Mouse (Mus musculus) spleen, adult 12 weeks (tissue): ENCODE results near the gene Vill.

Source experiments
- DNase-seq: peaks from one replicate; pipeline ENCODE4 v3.0.0; 2022; ENCODE audit warnings: low spot score

Gene Vill

GRCm38 (mm10) chr9:119052154-119052944, at the start of gene Vill:
Vill (plus strand) TSS chr9:119052778.
- DNase-seq: no peak

DNA sequence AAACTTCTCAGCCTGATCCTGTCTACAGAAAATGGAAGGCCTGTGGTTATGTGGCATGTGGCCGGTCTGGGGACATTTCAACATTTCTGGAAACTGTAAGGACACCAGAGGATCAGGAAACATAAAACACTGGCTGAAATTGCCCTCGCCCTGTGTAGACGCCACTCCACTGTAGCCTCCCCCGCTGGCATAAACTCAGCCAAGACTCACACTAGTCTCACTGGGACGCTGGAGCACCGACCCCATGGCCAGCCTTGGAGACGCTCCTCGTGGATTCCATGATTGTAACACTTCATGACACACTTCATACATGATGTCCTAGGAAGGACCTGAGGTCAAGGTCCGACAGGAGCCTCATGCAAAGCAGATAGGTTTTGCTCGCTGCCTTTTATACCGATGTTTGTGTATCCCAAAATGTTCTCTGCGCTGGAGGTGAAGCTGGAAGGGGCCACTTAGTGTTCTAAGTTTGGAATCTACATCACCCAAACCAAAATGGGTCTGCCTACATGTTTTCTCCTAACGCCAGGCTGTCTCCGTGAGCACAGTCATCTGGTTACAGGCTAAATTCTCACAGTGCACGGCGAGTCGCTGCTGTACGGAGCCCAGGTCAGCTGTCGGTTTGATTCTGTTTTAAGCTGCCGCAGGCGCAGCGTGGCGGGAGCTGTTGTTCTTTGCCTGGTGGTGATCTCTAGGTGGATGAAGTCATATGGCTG, 48.4 kb upstream of the Vill start:
- no peak for DNase-seq

DNA sequence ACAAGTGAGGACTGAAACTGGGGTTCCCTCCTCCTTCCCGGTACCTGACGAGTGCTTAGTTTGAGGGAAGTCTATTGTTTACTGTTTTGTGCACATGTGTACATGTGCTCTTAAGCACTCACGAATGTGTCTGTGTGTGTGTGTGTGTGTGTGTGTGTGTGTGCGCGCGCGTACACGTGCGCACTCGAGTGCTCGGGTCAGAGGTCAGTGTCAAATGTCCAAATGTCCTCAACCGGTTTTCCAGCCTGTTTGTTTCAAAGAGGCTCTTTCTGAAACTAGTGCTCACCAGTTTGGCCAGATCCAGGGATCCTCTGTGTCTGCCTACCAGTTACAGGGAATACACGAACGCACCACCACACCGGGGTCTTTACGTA, 47.9 kb upstream of the Vill start:
- DNase-seq: no peak

DNA sequence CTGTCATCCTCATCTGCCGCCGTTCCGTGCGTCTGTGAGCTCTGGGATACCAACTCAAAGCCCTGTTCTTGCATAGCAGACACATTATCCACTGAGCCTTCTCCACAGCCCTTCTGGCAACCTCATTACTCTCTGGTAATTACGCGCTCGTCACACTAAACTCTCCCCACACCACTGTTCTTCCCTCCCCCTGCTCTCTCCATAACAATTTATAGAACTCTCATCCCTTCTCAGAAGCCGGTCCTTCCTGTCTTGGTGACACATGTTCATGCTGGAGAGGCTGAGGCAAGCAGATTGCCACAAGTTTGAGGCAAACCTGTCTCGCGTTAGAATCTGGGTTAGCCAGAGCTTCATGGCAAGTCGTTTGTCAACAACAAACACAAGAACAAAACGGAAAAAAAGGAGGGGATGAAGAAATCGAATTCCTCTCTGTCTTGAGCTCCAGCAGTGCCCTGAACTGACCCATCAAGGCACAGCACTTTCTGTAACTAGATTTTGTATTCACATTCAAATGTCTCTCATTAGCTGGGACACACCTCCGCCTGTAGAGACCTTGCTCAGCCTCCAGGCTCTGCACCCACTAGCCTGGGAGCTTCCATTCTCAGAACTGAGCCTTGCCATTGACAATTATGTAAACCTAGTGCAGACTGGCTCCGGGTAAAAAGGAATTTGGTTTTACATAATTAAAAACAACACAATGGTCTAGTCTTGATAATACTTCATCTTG, 47.1 kb upstream of the Vill start:
- DNase-seq: no peak

GRCm38 (mm10) chr9:119007266-119007665, 45.3 kb upstream of the Vill start:
- DNase-seq: no peak

- no peak for DNase-seq
Observed at GRCm38 (mm10) chr9:119008871-119009270, 43.7 kb upstream of the Vill start.

DNA sequence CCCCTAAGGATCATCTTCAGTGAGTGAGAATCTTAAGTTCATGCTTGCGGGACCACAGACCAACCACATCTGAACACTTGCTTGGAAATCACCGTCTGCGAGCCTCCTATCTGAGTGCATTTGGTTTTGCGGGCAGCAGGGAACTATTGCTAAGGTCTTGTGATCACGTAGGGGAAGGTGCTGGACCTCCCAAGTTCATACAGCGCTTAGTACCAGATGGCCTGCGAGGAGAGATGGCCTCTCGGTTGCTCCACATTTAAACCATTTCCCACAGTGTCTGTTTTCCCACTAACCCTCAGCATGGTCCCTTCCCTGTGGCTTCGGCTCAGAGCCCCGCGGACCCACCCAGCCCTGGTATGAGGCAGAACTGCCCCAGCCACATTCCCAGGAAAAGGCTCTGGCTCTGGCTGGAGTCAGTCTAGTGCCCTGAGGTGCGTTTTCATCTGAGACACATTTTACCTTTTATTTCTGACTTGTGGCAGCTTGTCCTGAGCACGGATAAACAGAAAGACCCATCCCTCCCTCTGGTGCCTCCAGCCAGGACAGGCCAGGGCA, 42.3 kb upstream of the Vill start:
- no peak for DNase-seq

- DNase-seq: no peak
Observed at GRCm38 (mm10) chr9:119016785-119017507, 35.6 kb upstream of the Vill start.

DNA sequence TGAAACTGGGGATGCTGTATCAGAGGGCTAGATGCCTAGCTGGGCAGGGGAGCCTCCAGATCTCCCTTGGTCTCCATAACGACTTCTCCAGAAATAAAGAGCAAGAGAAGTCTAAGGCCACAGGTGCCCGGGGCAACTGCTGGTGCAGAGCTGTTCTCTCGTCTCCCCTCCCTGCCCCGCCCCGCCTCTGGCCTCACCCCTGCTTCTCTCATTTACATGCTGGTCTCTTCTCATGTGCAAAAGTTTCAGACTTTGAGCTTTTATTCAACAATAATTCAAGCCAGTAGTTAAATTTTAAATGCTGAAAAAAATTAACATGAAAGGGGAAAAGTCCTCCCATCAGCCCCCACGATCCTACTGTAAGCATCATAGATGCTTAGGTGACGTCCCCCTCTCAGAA, 30.8 kb upstream of the Vill start:
- DNase-seq: no peak

GRCm38 (mm10) chr9:119025263-119025662, 27.3 kb upstream of the Vill start:
- no peak for DNase-seq

GRCm38 (mm10) chr9:119025832-119026331, 26.7 kb upstream of the Vill start:
- DNase-seq: no peak

- DNase-seq: no peak
Observed at GRCm38 (mm10) chr9:119027337-119027736, 25.2 kb upstream of the Vill start.

DNA sequence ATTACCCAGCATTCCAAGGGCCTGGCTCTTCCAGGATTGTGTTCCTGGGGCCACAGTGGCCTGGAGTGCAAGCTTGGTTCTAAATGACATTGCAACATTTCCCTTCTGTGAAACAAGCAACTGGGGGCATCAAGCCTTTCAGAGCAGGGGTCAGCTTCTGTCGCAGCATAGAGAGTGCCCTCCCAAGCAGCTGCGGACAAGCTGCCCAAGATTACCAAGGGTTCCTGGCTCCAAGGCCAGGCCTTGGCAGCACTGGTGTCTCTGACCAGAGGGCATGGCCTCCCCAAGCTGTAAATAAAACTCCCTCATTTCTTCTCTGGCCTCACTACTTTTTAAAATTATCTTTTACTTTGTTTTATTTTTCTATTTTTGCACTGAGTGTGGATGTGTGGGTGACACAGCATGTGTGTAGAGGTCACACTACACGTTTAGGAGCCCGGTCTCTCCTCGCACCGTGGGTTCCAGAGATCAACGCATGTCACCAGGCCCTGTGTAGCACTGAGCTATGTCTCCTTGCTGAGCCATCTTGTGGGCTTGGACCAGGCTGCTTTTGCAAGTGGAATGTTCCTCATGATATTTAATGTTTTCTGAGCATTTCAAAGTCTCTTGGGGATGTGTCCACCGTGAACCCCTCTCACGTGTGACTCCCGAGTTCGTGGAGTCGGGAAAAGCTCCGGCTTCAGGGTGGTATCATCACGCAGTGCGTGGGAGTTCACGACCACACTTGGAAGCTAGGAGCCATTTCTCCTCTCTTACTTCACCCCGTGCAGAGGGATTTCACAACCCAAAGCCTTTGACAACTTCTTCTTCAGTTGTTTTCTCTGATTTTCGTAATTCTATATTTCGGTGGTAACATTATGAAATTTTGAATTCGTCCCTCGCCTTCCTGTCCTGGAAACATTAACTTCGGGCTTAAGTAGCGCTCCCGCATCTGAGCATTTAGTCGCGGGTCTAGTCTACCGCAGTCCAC, 24.1 kb upstream of the Vill start:
- DNase-seq: no peak

DNA sequence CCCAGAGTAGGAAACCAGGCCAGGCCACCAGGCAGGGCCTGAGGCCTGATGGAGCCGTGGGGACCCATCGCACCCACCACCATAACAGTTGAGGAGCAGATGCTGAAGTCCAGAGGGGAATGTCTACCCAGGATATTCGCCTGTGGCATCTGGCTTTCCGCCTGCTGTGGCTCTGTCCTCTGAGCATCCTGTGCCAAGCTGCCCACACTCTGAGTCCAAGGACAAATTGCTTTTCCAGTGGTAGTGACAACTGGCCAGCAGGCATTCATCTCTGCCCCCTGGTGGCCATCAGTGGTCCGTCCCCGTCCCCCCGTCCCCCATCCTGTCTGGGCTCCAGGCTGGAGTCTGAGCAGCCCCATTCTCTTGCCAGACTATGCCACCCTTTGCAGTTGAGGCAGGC, 23.0 kb upstream of the Vill start:
- DNase-seq: no peak

DNA sequence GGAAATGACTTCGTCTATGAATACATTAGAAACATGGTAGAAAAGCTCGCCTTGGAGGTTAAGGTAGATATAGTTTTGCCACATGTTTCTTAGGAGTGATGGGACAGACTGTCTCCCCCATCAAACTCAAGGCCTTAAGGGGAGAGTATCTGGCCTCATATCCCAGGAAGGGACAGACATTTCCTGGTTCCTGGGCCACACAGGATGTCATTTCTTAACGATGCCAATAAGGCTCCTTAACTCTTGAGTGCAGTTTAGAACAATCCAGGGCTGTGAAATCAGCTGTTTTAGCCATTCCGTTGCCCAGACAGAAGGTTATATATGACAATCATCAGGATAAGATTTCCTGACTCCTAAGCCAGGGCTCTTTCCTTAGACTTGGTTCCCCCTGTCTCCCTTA, 21.5 kb upstream of the Vill start:
- DNase-seq: no peak

- DNase-seq: no peak
Observed at GRCm38 (mm10) chr9:119031772-119032171, 20.8 kb upstream of the Vill start.

DNA sequence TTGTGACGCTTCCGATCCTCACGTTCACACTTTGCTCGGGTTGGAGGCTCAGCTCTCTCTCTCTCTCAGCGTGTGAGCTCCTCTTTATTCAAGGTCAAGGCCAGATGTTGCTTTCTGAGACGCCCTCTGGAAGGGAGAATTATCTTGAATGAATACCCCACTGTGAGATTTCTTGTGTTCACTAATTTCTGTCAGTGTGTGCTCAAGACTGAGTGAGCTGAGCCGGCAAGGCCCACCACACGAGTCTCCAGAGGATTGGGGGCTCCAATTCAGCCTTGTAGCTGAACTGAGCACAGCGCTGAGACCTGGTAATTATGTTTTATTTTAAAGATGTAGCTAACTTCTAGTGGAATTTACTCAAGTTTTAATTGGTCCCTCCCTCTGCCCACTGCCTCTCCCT, 20.0 kb upstream of the Vill start:
- DNase-seq: no peak

- no peak for DNase-seq
Observed at GRCm38 (mm10) chr9:119033111-119033921, 19.3 kb upstream of the Vill start.

DNA sequence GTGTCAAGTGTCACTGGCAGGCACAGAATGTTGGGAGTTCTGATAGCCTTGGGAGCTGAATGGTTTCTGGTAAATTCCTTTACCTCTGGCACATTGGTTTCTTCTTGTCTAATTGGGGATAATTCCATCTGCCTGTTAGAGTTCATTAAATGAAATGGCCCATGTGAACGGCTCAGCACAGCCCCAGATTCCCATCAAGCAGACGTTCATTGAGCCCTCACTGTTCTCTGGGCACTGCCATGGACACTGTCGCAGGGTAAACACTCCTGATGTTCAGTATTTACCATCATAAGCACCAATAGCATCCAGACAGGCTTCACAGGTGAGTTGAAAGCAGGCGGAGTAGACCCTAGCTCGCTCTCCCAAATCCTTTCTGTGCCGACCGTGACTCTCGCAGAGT, 18.5 kb upstream of the Vill start:
- DNase-seq: no peak
